Comparison of ENCODE assay signal across 12 mouse cellular contexts in genomic region chr1:153994871-153995270, GRCm38 (mm10).
"Had no signal": no experiment of that assay in that cellular context is flagged by ENCODE, and none has a peak within 500 bp of the region (broad histone marks: within the 10 kb centered on the region; RNA-seq: fewer than 3 reads in every experiment).

No protein-coding gene starts in this region.

- H3K27ac ChIP-seq: limb, embryonic 10.5 days; liver, embryonic 15.5 days; midbrain, embryonic 13.5 days had no signal

- H3K4me3 ChIP-seq: limb, embryonic 10.5 days; liver, embryonic 15.5 days; midbrain, embryonic 13.5 days had no signal

- DNase-seq: kidney, adult 18-20 months; kidney, postnatal 10 days; kidney, postnatal 4 days; lung, adult 2 months; lung, postnatal 36 days; right cerebral cortex, postnatal 4 days; spleen, adult 18-20 months; thymus, adult 2 months; thymus, postnatal 25 days had no signal
